Mouse (Mus musculus) liver, embryonic 18 days (tissue): Measurements from ENCODE around the gene Gm13088. TPM values are rescaled to one million over a fixed set of nuclear protein-coding genes. Genes with fewer than 3 reads are reported as not detected.

ENCODE experiments used
- polyA plus RNA-seq: library from polyadenylated mRNA; depleted of rRNA; stranded (reverse); fragments of >200 nt; gene quantifications from 2 replicates; pipeline ENCODE4 v1.2.3, GENCODE M21; 2012; rRNA removed

Gm13088 gene
- not detected in 2 replicates for polyA plus RNA-seq

GRCm38 (mm10) chr4:143657146-143657545, at the start of gene Gm13088:
Gene Gm13088, minus strand, starts transcription at chr4:143657246.

GRCm38 (mm10) chr4:143702611-143703010, 45.6 kb upstream of the Gm13088 start, which contains the start of gene Gm13089:
Gene Gm13089, minus strand, starts transcription at chr4:143702711.

GRCm38 (mm10) chr4:143614703-143615102, 42.3 kb downstream of the Gm13088 start, which contains the start of gene Gm13083:
Gene Gm13083, plus strand, starts transcription at chr4:143615003.

Other genes starting within 250 kb of the Gm13088 start
- gene Pramef8, start 244.8 kb downstream of the Gm13088 start, polyA plus RNA-seq = 1.7 TPM in 2 replicates
- not detected in 2 replicates for gene Oog4, start 206.9 kb downstream of the Gm13088 start, polyA plus RNA-seq
- not detected in 2 replicates for gene Gm13043, start 145.9 kb downstream of the Gm13088 start, polyA plus RNA-seq
- not detected in 2 replicates for gene Gm13040, start 121.3 kb downstream of the Gm13088 start, polyA plus RNA-seq
- not detected in 2 replicates for gene BC080695, start 105.5 kb downstream of the Gm13088 start, polyA plus RNA-seq
- gene Gm13057, start 105.5 kb downstream of the Gm13088 start, polyA plus RNA-seq = not detected in 2 replicates
- not detected in 2 replicates for gene Gm13083, start 42.2 kb downstream of the Gm13088 start, polyA plus RNA-seq
- gene Gm13089, start 45.5 kb upstream of the Gm13088 start, polyA plus RNA-seq = not detected in 2 replicates
- not detected in 2 replicates for gene Gm13078, start 62.2 kb upstream of the Gm13088 start, polyA plus RNA-seq
- gene Gm13023, start 132.1 kb upstream of the Gm13088 start, polyA plus RNA-seq = not detected in 2 replicates
- gene Gm13084, start 158.8 kb upstream of the Gm13088 start, polyA plus RNA-seq = not detected in 2 replicates
- not detected in 2 replicates for gene Gm13103, start 189.3 kb upstream of the Gm13088 start, polyA plus RNA-seq
- not detected in 2 replicates for gene Pramef6, start 243.1 kb upstream of the Gm13088 start, polyA plus RNA-seq